Mouse (Mus musculus): ENCODE data around the gene Tcerg1l. TPM values are rescaled to one million over a fixed set of nuclear protein-coding genes. Genes with fewer than 3 reads are reported as not detected.
A peak's percentile ranks its signal among the peaks of the same experiment; 100 is the strongest.

Gene Tcerg1l
- polyA plus RNA-seq, 1 experiment from 2014 or later: 50.6 TPM

- Histone ChIP-seq H3K27me3 (ENCODE audit: control insufficient read depth, insufficient read depth, low read length) (no peaks in the 10 kb centered on the region), H3K27ac (ENCODE audit: low read depth, low read length) (no peak overlapping the region), H3K36me3 (ENCODE audit: control insufficient read depth, insufficient read depth, low read length) (no peaks in the 10 kb centered on the region), H3K9me3 (ENCODE audit: control insufficient read depth, low read length) (no peaks in the 10 kb centered on the region), H3K9ac (replicated peaks; ENCODE audit: low read depth, low read length) (no peak overlapping the region), H3K4me2 (ENCODE audit: low read depth, low read length) (no peak overlapping the region), H3K4me3 (ENCODE audit: low read depth, low read length) (no peak overlapping the region), H3K4me1 (ENCODE audit: control insufficient read depth, insufficient read depth, low read length) (peaks cover 9% of the 10 kb centered on the region; the same call in 1 of the 2 replicates)
- ATAC-seq (ENCODE audit: low read depth): no peak
- WGBS: 58% methylated on average over 7 of the region's 7 CpGs
These were observed 126.2 kb downstream of the Tcerg1l start for GRCm38 (mm10) chr7:138271328-138271727.

GRCm38 (mm10) chr7:138269386-138269785 lies 128.1 kb downstream of the Tcerg1l start:
- WGBS: 46% methylated on average over 8 of the region's 8 CpGs
- Histone ChIP-seq H3K4me3 (ENCODE audit: low read depth, low read length) (no peak overlapping the region), H3K27ac (ENCODE audit: low read depth, low read length) (no peak overlapping the region), H3K4me1 (ENCODE audit: control insufficient read depth, insufficient read depth, low read length) (peaks cover 5% of the 10 kb centered on the region; the same call in 1 of the 2 replicates), H3K9me3 (ENCODE audit: control insufficient read depth, low read length) (no peaks in the 10 kb centered on the region), H3K4me2 (ENCODE audit: low read depth, low read length) (no peak overlapping the region), H3K27me3 (ENCODE audit: control insufficient read depth, insufficient read depth, low read length) (no peaks in the 10 kb centered on the region), H3K36me3 (ENCODE audit: control insufficient read depth, insufficient read depth, low read length) (no peaks in the 10 kb centered on the region), H3K9ac (replicated peaks; ENCODE audit: low read depth, low read length) (no peak overlapping the region)
- peak; percentile 49; the same call in 1 of the 2 replicates for ATAC-seq (ENCODE audit: low read depth)

- 60% methylated on average over 5 of the region's 5 CpGs for WGBS
- H3K4me3 ChIP-seq (ENCODE audit: low read depth, low read length): no peak overlapping the region
These were observed 129.4 kb downstream of the Tcerg1l start for GRCm38 (mm10) chr7:138267976-138268646.

GRCm38 (mm10) chr7:138248612-138249011 lies 148.9 kb downstream of the Tcerg1l start:
- H3K36me3 ChIP-seq (ENCODE audit: control insufficient read depth, insufficient read depth, low read length): no peaks in the 10 kb centered on the region
- ATAC-seq (ENCODE audit: low read depth): no peak
- no peaks in the 10 kb centered on the region for H3K27me3 ChIP-seq (ENCODE audit: control insufficient read depth, insufficient read depth, low read length)
- no peak overlapping the region for H3K4me3 ChIP-seq (ENCODE audit: low read depth, low read length)
- 69% methylated on average over 5 of the region's 5 CpGs for WGBS
- H3K4me1 ChIP-seq (ENCODE audit: control insufficient read depth, insufficient read depth, low read length): no peaks in the 10 kb centered on the region
- no peak overlapping the region for H3K9ac ChIP-seq (replicated peaks; ENCODE audit: low read depth, low read length)
- no peak overlapping the region for H3K4me2 ChIP-seq (ENCODE audit: low read depth, low read length)
- H3K9me3 ChIP-seq (ENCODE audit: control insufficient read depth, low read length): no peaks in the 10 kb centered on the region
- H3K27ac ChIP-seq (ENCODE audit: low read depth, low read length): no peak overlapping the region

More at GRCm38 (mm10) chr7:138267976-138268646, 129.4 kb downstream of the Tcerg1l start:
- H3K27me3 ChIP-seq (ENCODE audit: control insufficient read depth, insufficient read depth, low read length): no peaks in the 10 kb centered on the region
- H3K9me3 ChIP-seq (ENCODE audit: control insufficient read depth, low read length): no peaks in the 10 kb centered on the region
- H3K36me3 ChIP-seq (ENCODE audit: control insufficient read depth, insufficient read depth, low read length): no peaks in the 10 kb centered on the region
- H3K9ac ChIP-seq (replicated peaks; ENCODE audit: low read depth, low read length): no peak overlapping the region
- H3K27ac ChIP-seq (ENCODE audit: low read depth, low read length): no peak overlapping the region
- no peak overlapping the region for H3K4me2 ChIP-seq (ENCODE audit: low read depth, low read length)
- no peak for ATAC-seq (ENCODE audit: low read depth)
- peaks cover 5% of the 10 kb centered on the region; the same call in 1 of the 2 replicates for H3K4me1 ChIP-seq (ENCODE audit: control insufficient read depth, insufficient read depth, low read length)

GRCm38 (mm10) chr7:138248176-138248575 lies 149.4 kb downstream of the Tcerg1l start:
- Histone ChIP-seq H3K9me3 (ENCODE audit: control insufficient read depth, low read length) (no peaks in the 10 kb centered on the region), H3K4me3 (ENCODE audit: low read depth, low read length) (no peak overlapping the region), H3K27me3 (ENCODE audit: control insufficient read depth, insufficient read depth, low read length) (no peaks in the 10 kb centered on the region), H3K36me3 (ENCODE audit: control insufficient read depth, insufficient read depth, low read length) (no peaks in the 10 kb centered on the region), H3K27ac (ENCODE audit: low read depth, low read length) (no peak overlapping the region), H3K4me1 (ENCODE audit: control insufficient read depth, insufficient read depth, low read length) (no peaks in the 10 kb centered on the region), H3K4me2 (ENCODE audit: low read depth, low read length) (no peak overlapping the region), H3K9ac (replicated peaks; ENCODE audit: low read depth, low read length) (no peak overlapping the region)
- 74% methylated on average over 3 of the region's 3 CpGs for WGBS
- no peak for ATAC-seq (ENCODE audit: low read depth)

GRCm38 (mm10) chr7:138246684-138247083 lies 150.8 kb downstream of the Tcerg1l start:
- Histone ChIP-seq H3K4me2 (ENCODE audit: low read depth, low read length) (no peak overlapping the region), H3K4me3 (ENCODE audit: low read depth, low read length) (no peak overlapping the region), H3K27ac (ENCODE audit: low read depth, low read length) (no peak overlapping the region), H3K9me3 (ENCODE audit: control insufficient read depth, low read length) (no peaks in the 10 kb centered on the region), H3K9ac (replicated peaks; ENCODE audit: low read depth, low read length) (no peak overlapping the region), H3K27me3 (ENCODE audit: control insufficient read depth, insufficient read depth, low read length) (no peaks in the 10 kb centered on the region), H3K4me1 (ENCODE audit: control insufficient read depth, insufficient read depth, low read length) (no peaks in the 10 kb centered on the region), H3K36me3 (ENCODE audit: control insufficient read depth, insufficient read depth, low read length) (no peaks in the 10 kb centered on the region)
- WGBS: 39% methylated on average over 2 of the region's 2 CpGs
- no peak for ATAC-seq (ENCODE audit: low read depth)

GRCm38 (mm10) chr7:138242229-138242628 lies 155.3 kb downstream of the Tcerg1l start:
- Histone ChIP-seq H3K27ac (ENCODE audit: low read depth, low read length) (no peak overlapping the region), H3K9ac (replicated peaks; ENCODE audit: low read depth, low read length) (no peak overlapping the region), H3K9me3 (ENCODE audit: control insufficient read depth, low read length) (no peaks in the 10 kb centered on the region), H3K27me3 (ENCODE audit: control insufficient read depth, insufficient read depth, low read length) (no peaks in the 10 kb centered on the region), H3K4me1 (ENCODE audit: control insufficient read depth, insufficient read depth, low read length) (no peaks in the 10 kb centered on the region), H3K4me2 (ENCODE audit: low read depth, low read length) (no peak overlapping the region), H3K36me3 (ENCODE audit: control insufficient read depth, insufficient read depth, low read length) (no peaks in the 10 kb centered on the region), H3K4me3 (ENCODE audit: low read depth, low read length) (no peak overlapping the region)
- no peak for ATAC-seq (ENCODE audit: low read depth)
- WGBS: 78% methylated on average over 5 of the region's 5 CpGs

- H3K4me3 ChIP-seq (ENCODE audit: low read depth, low read length): no peak overlapping the region
- H3K27me3 ChIP-seq (ENCODE audit: control insufficient read depth, insufficient read depth, low read length): no peaks in the 10 kb centered on the region
- ATAC-seq (ENCODE audit: low read depth): no peak
- H3K36me3 ChIP-seq (ENCODE audit: control insufficient read depth, insufficient read depth, low read length): no peaks in the 10 kb centered on the region
- H3K9ac ChIP-seq (replicated peaks; ENCODE audit: low read depth, low read length): no peak overlapping the region
- no peak overlapping the region for H3K4me2 ChIP-seq (ENCODE audit: low read depth, low read length)
- WGBS: 55% methylated on average over 5 of the region's 5 CpGs
- no peak overlapping the region for H3K27ac ChIP-seq (ENCODE audit: low read depth, low read length)
- no peaks in the 10 kb centered on the region for H3K9me3 ChIP-seq (ENCODE audit: control insufficient read depth, low read length)
- no peaks in the 10 kb centered on the region for H3K4me1 ChIP-seq (ENCODE audit: control insufficient read depth, insufficient read depth, low read length)
These were observed 159.8 kb downstream of the Tcerg1l start for GRCm38 (mm10) chr7:138237708-138238225.

GRCm38 (mm10) chr7:138224252-138224651 lies 173.3 kb downstream of the Tcerg1l start:
- no peaks in the 10 kb centered on the region for H3K4me1 ChIP-seq (ENCODE audit: control insufficient read depth, insufficient read depth, low read length)
- H3K9ac ChIP-seq (replicated peaks; ENCODE audit: low read depth, low read length): no peak overlapping the region
- no peaks in the 10 kb centered on the region for H3K36me3 ChIP-seq (ENCODE audit: control insufficient read depth, insufficient read depth, low read length)
- ATAC-seq (ENCODE audit: low read depth): no peak
- H3K27ac ChIP-seq (ENCODE audit: low read depth, low read length): no peak overlapping the region
- H3K4me3 ChIP-seq (ENCODE audit: low read depth, low read length): no peak overlapping the region
- H3K27me3 ChIP-seq (ENCODE audit: control insufficient read depth, insufficient read depth, low read length): no peaks in the 10 kb centered on the region
- WGBS: 83% methylated on average over 3 of the region's 3 CpGs
- no peaks in the 10 kb centered on the region for H3K9me3 ChIP-seq (ENCODE audit: control insufficient read depth, low read length)
- H3K4me2 ChIP-seq (ENCODE audit: low read depth, low read length): no peak overlapping the region

Data from neural tube, embryonic 14.5 days (tissue).